Mouse (Mus musculus) midbrain, embryonic 15.5 days (tissue): ENCODE measurements at regions not wholly inside any gene's neighbourhood (a gene's known extent, or its start where the extent isn't known, plus 50 kb on each side); places are given as distances from the start of the nearest gene placed in this dataset.

ENCODE experiments used
- ATAC-seq: fragments of 200-750 bp; cut with Nextera tagmentation; replicated peaks from 2 replicates; pipeline ENCODE4 v1.8.0; 2017; ENCODE audit warnings: moderate TSS enrichment
- H3K27ac ChIP-seq: fragments of 300-500 bp; sonication (generic); 2 replicates; pipeline ENCODE4 v1.5.1; 2015; ENCODE audit warnings: mild to moderate bottlenecking, inconsistent platforms
- H3K27me3 ChIP-seq: fragments of 300-500 bp; sonication (generic); replicated peaks from 2 replicates; pipeline ENCODE4 v1.6.1; 2015; ENCODE audit warnings: inconsistent platforms
- H3K36me3 ChIP-seq: fragments of 300-500 bp; sonication (generic); replicated peaks from 2 replicates; pipeline ENCODE4 v1.6.1; 2015; ENCODE audit warnings: inconsistent platforms
- H3K4me1 ChIP-seq: fragments of 300-500 bp; sonication (generic); 2 replicates; pipeline ENCODE4 v1.6.1; 2015; ENCODE audit warnings: inconsistent platforms
- H3K4me2 ChIP-seq: fragments of 300-500 bp; sonication (generic); 2 replicates; pipeline ENCODE4 v1.6.1; 2015; ENCODE audit warnings: inconsistent platforms, mild to moderate bottlenecking, moderate library complexity
- H3K4me3 ChIP-seq: fragments of 300-500 bp; sonication (generic); 2 replicates; pipeline ENCODE4 v1.5.1; 2015; ENCODE audit warnings: mild to moderate bottlenecking, inconsistent platforms
- H3K9ac ChIP-seq: fragments of 300-500 bp; sonication (generic); 2 replicates; pipeline ENCODE4 v1.6.1; 2015; ENCODE audit warnings: mild to moderate bottlenecking, inconsistent platforms
- H3K9me3 ChIP-seq: fragments of 300-500 bp; sonication (generic); 2 replicates; pipeline ENCODE4 v1.6.1; 2016; ENCODE audit warnings: inconsistent platforms
- WGBS: fragments of 180-500 bp; shearing (Covaris S2); methylation state at CpG from one replicate; pipeline ENCODE4 v1.1.7; 2015; ENCODE audit warnings: mixed read lengths; 5-methylcytosine and 5-hydroxymethylcytosine counted together

GRCm38 (mm10) chr10:21688513-21688912, 95.6 kb downstream of the 1700020N01Rik start:
- H3K9ac ChIP-seq: no peak overlapping the region
- H3K27me3 ChIP-seq: no peaks in the 10 kb centered on the region
- H3K4me1 ChIP-seq: peaks cover 12% of the 10 kb centered on the region
- no peak for ATAC-seq
- H3K4me2 ChIP-seq: no peak overlapping the region
- 87% methylated on average over 7 of the region's 7 CpGs for WGBS
- H3K27ac ChIP-seq: no peak overlapping the region
- H3K4me3 ChIP-seq: no peak overlapping the region
- no peaks in the 10 kb centered on the region for H3K36me3 ChIP-seq
- H3K9me3 ChIP-seq: no peaks in the 10 kb centered on the region

- Histone ChIP-seq H3K4me3 (no peak overlapping the region), H3K27me3 (no peaks in the 10 kb centered on the region), H3K36me3 (no peaks in the 10 kb centered on the region), H3K9me3 (no peaks in the 10 kb centered on the region), H3K4me2 (no peak overlapping the region), H3K27ac (no peak overlapping the region), H3K9ac (no peak overlapping the region), H3K4me1 (peaks cover 12% of the 10 kb centered on the region)
- no peak for ATAC-seq
- 91% methylated on average over 9 of the region's 9 CpGs for WGBS
These were observed 96.9 kb downstream of the 1700020N01Rik start for GRCm38 (mm10) chr10:21689847-21690269.

- 86% methylated on average over 5 of the region's 5 CpGs for WGBS
- no peak for ATAC-seq
These were observed 102.2 kb downstream of the 1700020N01Rik start for GRCm38 (mm10) chr10:21695185-21695584.

GRCm38 (mm10) chr10:21696671-21697070, 103.7 kb downstream of the 1700020N01Rik start:
- H3K4me1 ChIP-seq: no peaks in the 10 kb centered on the region
- H3K4me2 ChIP-seq: no peak overlapping the region
- no peaks in the 10 kb centered on the region for H3K27me3 ChIP-seq
- 98% methylated on average over 5 of the region's 5 CpGs for WGBS
- ATAC-seq: no peak
- no peak overlapping the region for H3K4me3 ChIP-seq
- H3K36me3 ChIP-seq: no peaks in the 10 kb centered on the region
- H3K9me3 ChIP-seq: no peaks in the 10 kb centered on the region
- H3K9ac ChIP-seq: no peak overlapping the region
- no peak overlapping the region for H3K27ac ChIP-seq

More at GRCm38 (mm10) chr10:21695185-21695584, 102.2 kb downstream of the 1700020N01Rik start:
- Histone ChIP-seq H3K36me3 (no peaks in the 10 kb centered on the region), H3K4me1 (no peaks in the 10 kb centered on the region), H3K27me3 (no peaks in the 10 kb centered on the region), H3K4me2 (no peak overlapping the region), H3K9ac (no peak overlapping the region), H3K9me3 (no peaks in the 10 kb centered on the region), H3K4me3 (no peak overlapping the region), H3K27ac (no peak overlapping the region)

GRCm38 (mm10) chr10:21701580-21701979, 108.6 kb downstream of the 1700020N01Rik start:
- WGBS: 5% methylated on average over 3 of the region's 3 CpGs
- Histone ChIP-seq H3K9ac (no peak overlapping the region), H3K27ac (no peak overlapping the region), H3K27me3 (no peaks in the 10 kb centered on the region), H3K36me3 (no peaks in the 10 kb centered on the region), H3K4me2 (no peak overlapping the region), H3K4me1 (no peaks in the 10 kb centered on the region), H3K9me3 (no peaks in the 10 kb centered on the region), H3K4me3 (no peak overlapping the region)
- ATAC-seq: no peak

- 62% methylated on average over 1 of the region's 1 CpGs for WGBS
- no peak for ATAC-seq
These were observed 109.2 kb downstream of the 1700020N01Rik start for GRCm38 (mm10) chr10:21702134-21702533.

GRCm38 (mm10) chr10:21711866-21712265, 118.9 kb downstream of the 1700020N01Rik start:
- H3K4me3 ChIP-seq: no peak overlapping the region
- H3K9me3 ChIP-seq: no peaks in the 10 kb centered on the region
- H3K27ac ChIP-seq: no peak overlapping the region
- no peak for ATAC-seq
- no peak overlapping the region for H3K9ac ChIP-seq
- no peak overlapping the region for H3K4me2 ChIP-seq
- no peaks in the 10 kb centered on the region for H3K36me3 ChIP-seq
- 71% methylated on average over 7 of the region's 7 CpGs for WGBS
- no peaks in the 10 kb centered on the region for H3K4me1 ChIP-seq
- H3K27me3 ChIP-seq: no peaks in the 10 kb centered on the region

More at GRCm38 (mm10) chr10:21702134-21702533, 109.2 kb downstream of the 1700020N01Rik start:
- H3K4me1 ChIP-seq: no peaks in the 10 kb centered on the region
- H3K4me3 ChIP-seq: no peak overlapping the region
- no peaks in the 10 kb centered on the region for H3K27me3 ChIP-seq
- no peak overlapping the region for H3K9ac ChIP-seq
- no peaks in the 10 kb centered on the region for H3K9me3 ChIP-seq
- no peak overlapping the region for H3K4me2 ChIP-seq
- no peak overlapping the region for H3K27ac ChIP-seq
- H3K36me3 ChIP-seq: no peaks in the 10 kb centered on the region

GRCm38 (mm10) chr10:21712828-21713227, 119.9 kb downstream of the 1700020N01Rik start:
- Histone ChIP-seq H3K4me3 (no peak overlapping the region), H3K9me3 (no peaks in the 10 kb centered on the region), H3K36me3 (no peaks in the 10 kb centered on the region), H3K27me3 (no peaks in the 10 kb centered on the region), H3K9ac (no peak overlapping the region), H3K4me2 (no peak overlapping the region), H3K27ac (no peak overlapping the region), H3K4me1 (no peaks in the 10 kb centered on the region)
- 57% methylated on average over 3 of the region's 3 CpGs for WGBS
- no peak for ATAC-seq

GRCm38 (mm10) chr10:21715436-21715835, 122.5 kb downstream of the 1700020N01Rik start:
- Histone ChIP-seq H3K4me1 (0 out of 2 replicates have a peak, but pooled peaks cover 4% of the 10 kb centered on the region), H3K36me3 (no peaks in the 10 kb centered on the region), H3K27me3 (no peaks in the 10 kb centered on the region), H3K9ac (no peak overlapping the region), H3K9me3 (no peaks in the 10 kb centered on the region), H3K4me3 (no peak overlapping the region), H3K4me2 (no peak overlapping the region), H3K27ac (no peak overlapping the region)
- WGBS: 90% methylated on average over 3 of the region's 3 CpGs
- no peak for ATAC-seq

- 19% methylated on average over 4 of the region's 4 CpGs for WGBS
- H3K9me3 ChIP-seq: no peaks in the 10 kb centered on the region
These were observed 125.2 kb downstream of the 1700020N01Rik start for GRCm38 (mm10) chr10:21718189-21718588.

GRCm38 (mm10) chr10:21724351-21724750, 131.4 kb downstream of the 1700020N01Rik start:
- no peak overlapping the region for H3K4me2 ChIP-seq
- H3K36me3 ChIP-seq: no peaks in the 10 kb centered on the region
- no peak overlapping the region for H3K9ac ChIP-seq
- H3K4me3 ChIP-seq: no peak overlapping the region
- H3K27me3 ChIP-seq: no peaks in the 10 kb centered on the region
- H3K4me1 ChIP-seq: no peaks in the 10 kb centered on the region
- WGBS: 91% methylated on average over 3 of the region's 3 CpGs
- H3K9me3 ChIP-seq: no peaks in the 10 kb centered on the region
- no peak overlapping the region for H3K27ac ChIP-seq
- ATAC-seq: no peak

More at GRCm38 (mm10) chr10:21718189-21718588, 125.2 kb downstream of the 1700020N01Rik start:
- H3K9ac ChIP-seq: no peak overlapping the region
- no peak overlapping the region for H3K4me2 ChIP-seq
- H3K27ac ChIP-seq: no peak overlapping the region
- H3K4me3 ChIP-seq: no peak overlapping the region
- H3K36me3 ChIP-seq: no peaks in the 10 kb centered on the region
- no peak for ATAC-seq
- H3K27me3 ChIP-seq: no peaks in the 10 kb centered on the region
- H3K4me1 ChIP-seq: 0 out of 2 replicates have a peak, but pooled peaks cover 4% of the 10 kb centered on the region

GRCm38 (mm10) chr10:21724999-21725398, 132.1 kb downstream of the 1700020N01Rik start:
- no peak overlapping the region for H3K27ac ChIP-seq
- no peaks in the 10 kb centered on the region for H3K36me3 ChIP-seq

GRCm38 (mm10) chr10:21740256-21740655, 141.7 kb upstream of the Sgk1 start:
- Histone ChIP-seq H3K4me2 (no peak overlapping the region), H3K4me3 (no peak overlapping the region), H3K4me1 (0 out of 2 replicates have a peak, but pooled peaks cover 8% of the 10 kb centered on the region), H3K27ac (no peak overlapping the region), H3K36me3 (no peaks in the 10 kb centered on the region), H3K9me3 (no peaks in the 10 kb centered on the region), H3K27me3 (no peaks in the 10 kb centered on the region), H3K9ac (no peak overlapping the region)
- WGBS: 30% methylated on average over 5 of the region's 5 CpGs
- ATAC-seq: no peak

More at GRCm38 (mm10) chr10:21724999-21725398, 132.1 kb downstream of the 1700020N01Rik start:
- Histone ChIP-seq H3K9me3 (no peaks in the 10 kb centered on the region), H3K27me3 (no peaks in the 10 kb centered on the region), H3K9ac (no peak overlapping the region), H3K4me1 (no peaks in the 10 kb centered on the region), H3K4me2 (no peak overlapping the region), H3K4me3 (no peak overlapping the region)
- WGBS: 88% methylated on average over 3 of the region's 3 CpGs
- ATAC-seq: no peak
